Mouse (Mus musculus): Measurements from ENCODE around the gene Txnl4b. TPM values are rescaled to one million over a fixed set of nuclear protein-coding genes. Genes with fewer than 3 reads are reported as not detected.

Txnl4b gene
- total and polyA plus RNA-seq, 3 experiments: 8.4 to 9.5 TPM; not detected in 1

- no peak overlapping the region for H3K9ac ChIP-seq (ENCODE audit: control insufficient read depth, low read depth, low read length, poor library complexity, severe bottlenecking)
- peaks cover 0 to 2% of the 10 kb centered on the region in 2 experiments; a peak in 2 of 4 replicates for H3K27me3 ChIP-seq (ENCODE audit: control insufficient read depth in 1 of 2, insufficient read depth in 2 of 2, low read length in 2 of 2)
- no peak overlapping the region for H3K27ac ChIP-seq (ENCODE audit: control insufficient read depth, low read depth, low read length)
- no peaks in the 10 kb centered on the region for H3K4me1 ChIP-seq (ENCODE audit: control insufficient read depth in 1 of 2, insufficient read depth in 2 of 2, low read length in 2 of 2)
- H3K9me3 ChIP-seq (replicated peaks; ENCODE audit: insufficient read depth, low read length): no peaks in the 10 kb centered on the region
- TF ChIP-seq ZC3H11A (IDR thresholded peaks at IDR 0.05; ENCODE audit: low read depth, low read length) (no peak), HCFC1 (IDR thresholded peaks at IDR 0.05; ENCODE audit: low read depth, low read length) (no peak), MAFK (IDR thresholded peaks at IDR 0.05; ENCODE audit: borderline replicate concordance, low read depth, low read length) (no peak), TBP (IDR thresholded peaks at IDR 0.05; ENCODE audit: low read depth, low read length) (no peak), UBTF (IDR thresholded peaks at IDR 0.05; ENCODE audit: borderline replicate concordance, insufficient read depth, low read depth, low read length) (no peak), MEF2A (IDR thresholded peaks at IDR 0.05; ENCODE audit: extremely low read depth, insufficient replicate concordance, low read depth, low read length, poor library complexity, severe bottlenecking) (no peak), E2F4 (IDR thresholded peaks at IDR 0.05; ENCODE audit: borderline replicate concordance, low read depth, low read length) (no peak), RCOR1 (IDR thresholded peaks at IDR 0.05; ENCODE audit: low read depth, low read length) (no peak), MXI1 (IDR thresholded peaks at IDR 0.05; ENCODE audit: low read depth, low read length) (no peak), BHLHE40 (IDR thresholded peaks at IDR 0.05; ENCODE audit: borderline replicate concordance, low read depth, low read length) (no peak), CTCF (IDR thresholded peaks at IDR 0.05 in 2 of 3, conservative IDR thresholded peaks at IDR 0.05 in 1 of 3; ENCODE audit: control insufficient read depth in 1 of 3, insufficient read depth in 1 of 3, low read depth in 2 of 3, low read length in 3 of 3, poor library complexity in 1 of 3, severe bottlenecking in 1 of 3) (no peak), TCF12 (IDR thresholded peaks at IDR 0.05; ENCODE audit: low read depth, low read length) (no peak), ETS1 (IDR thresholded peaks at IDR 0.05; ENCODE audit: low read depth, low read length) (no peak), GABPA (IDR thresholded peaks at IDR 0.05; ENCODE audit: low read depth, low read length) (no peak), CHD2 (IDR thresholded peaks at IDR 0.05; ENCODE audit: low read length) (no peak), POLR2AphosphoS2 (IDR thresholded peaks at IDR 0.05; ENCODE audit: low read length) (no peak)
- no peak for DNase-seq (ENCODE audit: low read depth, low spot score)
- no peak overlapping the region for H3K4me3 ChIP-seq (ENCODE audit: control insufficient read depth in 1 of 2, insufficient read depth in 1 of 2, low read depth in 2 of 2, low read length in 2 of 2)
- no peaks in the 10 kb centered on the region for H3K36me3 ChIP-seq (ENCODE audit: control insufficient read depth in 1 of 2, insufficient read depth in 2 of 2, low read length in 2 of 2)
- no peaks in the 10 kb centered on the region for H3K79me2 ChIP-seq (ENCODE audit: control insufficient read depth, insufficient read depth, low read length, poor library complexity)
Measured at GRCm38 (mm10) chr8:109584293-109584692, 18.6 kb downstream of the Txnl4b start.

- H3K4me3 ChIP-seq (ENCODE audit: control insufficient read depth in 1 of 2, insufficient read depth in 1 of 2, low read depth in 2 of 2, low read length in 2 of 2): no peak overlapping the region
- H3K9ac ChIP-seq (ENCODE audit: control insufficient read depth, low read depth, low read length, poor library complexity, severe bottlenecking): no peak overlapping the region
- DNase-seq (ENCODE audit: low read depth, low spot score): no peak
- no peak for TF ChIP-seq RCOR1 (IDR thresholded peaks at IDR 0.05; ENCODE audit: low read depth, low read length)
- TF ChIP-seq SIN3A (IDR thresholded peaks at IDR 0.05; ENCODE audit: low read length): no peak
- no peak for TF ChIP-seq POLR2A (IDR thresholded peaks at IDR 0.05; ENCODE audit: control insufficient read depth in 1 of 2, insufficient read depth in 1 of 2, low read depth in 1 of 2, low read length in 2 of 2, poor library complexity in 1 of 2)
- no peak for TF ChIP-seq RAD21 (IDR thresholded peaks at IDR 0.05; ENCODE audit: low read depth, low read length)
- TF ChIP-seq E2F4 (IDR thresholded peaks at IDR 0.05; ENCODE audit: borderline replicate concordance, low read depth, low read length): no peak
- TF ChIP-seq TBP (IDR thresholded peaks at IDR 0.05; ENCODE audit: low read depth, low read length): no peak
- no peak for TF ChIP-seq GATA1 (IDR thresholded peaks at IDR 0.05; ENCODE audit: low read depth, low read length)
- TF ChIP-seq ZMIZ1 (IDR thresholded peaks at IDR 0.05; ENCODE audit: low read depth, low read length): no peak
- TF ChIP-seq USF2 (IDR thresholded peaks at IDR 0.05; ENCODE audit: borderline replicate concordance in 1 of 2, insufficient read depth in 1 of 2, low read depth in 1 of 2, low read length in 2 of 2): no peak
- no peak for TF ChIP-seq ELF1 (IDR thresholded peaks at IDR 0.05; ENCODE audit: low read depth, low read length)
- TF ChIP-seq EP300 (IDR thresholded peaks at IDR 0.05; ENCODE audit: low read depth in 1 of 2, low read length in 2 of 2): no peak
- TF ChIP-seq MYC (IDR thresholded peaks at IDR 0.05; ENCODE audit: low read depth, low read length): no peak
- no peak for TF ChIP-seq POLR2AphosphoS2 (IDR thresholded peaks at IDR 0.05; ENCODE audit: low read length)
- TF ChIP-seq MAZ (IDR thresholded peaks at IDR 0.05; ENCODE audit: low read depth, low read length): no peak
- H3K36me3 ChIP-seq (ENCODE audit: control insufficient read depth in 1 of 2, insufficient read depth in 2 of 2, low read length in 2 of 2): no peaks in the 10 kb centered on the region
- H3K27me3 ChIP-seq (ENCODE audit: control insufficient read depth in 1 of 2, insufficient read depth in 2 of 2, low read length in 2 of 2): peaks cover 0 to 2% of the 10 kb centered on the region in 2 experiments; a peak in 2 of 4 replicates
- no peaks in the 10 kb centered on the region for H3K9me3 ChIP-seq (replicated peaks; ENCODE audit: insufficient read depth, low read length)
- H3K4me1 ChIP-seq (ENCODE audit: control insufficient read depth in 1 of 2, insufficient read depth in 2 of 2, low read length in 2 of 2): no peaks in the 10 kb centered on the region
- no peak overlapping the region for H3K27ac ChIP-seq (ENCODE audit: control insufficient read depth, low read depth, low read length)
- H3K79me2 ChIP-seq (ENCODE audit: control insufficient read depth, insufficient read depth, low read length, poor library complexity): no peaks in the 10 kb centered on the region
Measured at GRCm38 (mm10) chr8:109584830-109585229, 19.1 kb downstream of the Txnl4b start.

Measured in MEL (cell line).